Mouse (Mus musculus) layer of hippocampus, postnatal 25 days (tissue): ENCODE measurements around the gene Ddx5. TPM values are rescaled to one million over a fixed set of nuclear protein-coding genes. Genes with fewer than 3 reads are reported as not detected.
"Not testable (repeated sequence)": the region's sequence is repeated elsewhere in the genome, so short reads cannot be mapped to it uniquely, and the experiment has no call there.

Source experiments
- DNase-seq, 2 experiments: peaks; one replicate each; pipeline ENCODE4 v3.0.0; 2022; ENCODE audit warnings: mixed read lengths in 2 of 2, low spot score in 1 of 2; ENCODE audit errors: extremely low spot score in 1 of 2
- total RNA-seq, 2 experiments: library from RNA; stranded (reverse); gene quantifications; 2 replicates each; pipeline ENCODE4 v1.2.3; 2021

Ddx5 gene
- total RNA-seq, 2 experiments from 2014 or later, result 711 to 757 TPM

DNA sequence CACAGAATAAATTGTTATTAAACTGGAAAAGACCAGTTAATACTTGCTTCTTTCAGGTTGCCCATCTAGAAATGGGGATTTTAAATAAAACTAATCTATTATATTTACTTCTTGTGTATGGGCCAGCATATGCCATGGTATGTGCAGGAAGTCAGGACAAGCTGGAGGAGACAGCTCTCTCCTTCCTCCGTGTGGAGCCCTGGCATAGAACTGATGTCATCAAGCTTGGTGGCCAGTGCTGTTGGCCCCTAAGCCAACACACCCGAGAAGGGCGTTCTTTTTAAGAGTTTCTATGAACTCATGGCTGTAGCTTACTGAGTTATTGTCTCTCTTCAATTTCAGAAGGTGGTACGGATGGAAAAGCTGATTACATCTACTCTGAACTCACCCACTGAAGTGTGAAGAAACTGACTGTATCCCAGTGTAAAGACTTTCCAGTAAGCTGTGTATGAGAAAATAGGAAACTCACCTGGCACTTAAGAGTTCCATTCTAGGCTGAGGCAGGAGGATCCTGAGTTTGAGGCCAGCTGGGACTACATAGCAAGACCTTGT is 22.3 kb downstream of the Ddx5 start:
- no peak for DNase-seq

DNA sequence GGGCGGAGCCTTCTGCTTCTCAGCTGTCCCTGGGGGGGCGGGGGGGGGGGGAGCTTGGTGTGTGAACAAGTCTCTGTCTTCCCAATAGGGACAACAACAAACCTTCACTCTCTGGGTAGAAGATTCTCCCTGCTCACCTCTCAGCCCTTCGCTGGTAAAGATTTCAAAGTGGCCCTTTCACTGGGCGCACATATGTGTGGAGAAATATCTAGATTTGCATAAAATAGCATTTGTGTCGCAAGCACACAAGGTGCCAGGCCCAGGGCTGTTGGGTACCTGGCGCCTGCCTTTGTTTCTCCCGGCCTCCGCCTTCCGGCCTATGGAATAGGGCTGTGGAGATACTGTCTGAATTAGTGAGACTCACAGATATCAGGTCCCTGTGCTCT is 26.2 kb downstream of the Ddx5 start:
- DNase-seq, result no peak

DNA sequence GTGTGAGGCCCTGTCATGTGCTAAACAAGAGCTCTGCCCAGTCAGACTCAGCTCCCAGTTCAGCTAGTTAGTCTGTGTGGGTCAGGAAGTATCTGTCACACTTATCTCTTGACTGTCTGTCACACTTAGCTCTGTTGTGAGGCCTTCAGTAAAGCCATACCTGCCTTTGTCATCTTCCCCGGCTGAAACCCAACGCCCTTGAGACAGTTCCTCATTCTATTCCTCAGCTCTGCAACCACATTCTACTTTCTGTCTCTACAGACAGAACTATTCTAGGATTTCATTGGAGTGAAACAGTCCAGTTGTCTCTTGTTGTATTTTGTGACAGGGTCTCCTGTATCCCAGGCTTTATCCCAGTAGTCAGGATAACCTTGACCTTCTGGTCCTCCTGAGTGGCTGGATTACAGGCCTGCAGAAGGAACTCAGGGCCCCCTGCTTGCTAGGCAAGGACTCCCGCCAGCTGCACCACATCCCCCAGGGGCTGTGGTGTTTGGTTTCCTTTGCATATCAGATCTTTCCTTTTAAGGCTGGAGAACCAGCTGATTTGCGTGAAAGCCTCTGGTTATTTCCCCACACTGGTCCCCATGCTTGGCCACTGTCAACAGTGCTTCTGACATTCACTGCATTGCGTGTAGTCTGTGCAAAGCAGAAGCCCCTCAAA is 26.7 kb downstream of the Ddx5 start:
- no peak for DNase-seq

DNA sequence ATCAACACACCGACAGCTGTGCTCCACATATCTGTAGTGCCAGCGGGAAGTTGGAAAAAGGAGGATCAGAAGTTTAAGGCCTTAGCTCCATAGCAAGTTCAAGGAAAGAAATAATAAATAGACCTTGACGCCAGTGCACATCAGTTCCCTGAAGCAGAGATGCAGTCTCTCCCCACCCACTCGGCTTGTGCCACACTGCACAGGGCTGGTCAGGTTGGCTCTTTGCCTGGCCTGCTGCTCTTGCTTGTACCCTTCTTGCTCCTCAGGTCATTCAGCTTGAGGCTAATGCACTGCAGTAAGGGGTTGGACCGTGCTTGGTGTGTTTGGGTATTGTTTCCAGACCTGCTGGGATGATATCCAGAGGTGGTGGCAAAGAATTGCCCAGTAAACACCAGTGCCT is 28.5 kb downstream of the Ddx5 start:
- DNase-seq, result no peak

DNA sequence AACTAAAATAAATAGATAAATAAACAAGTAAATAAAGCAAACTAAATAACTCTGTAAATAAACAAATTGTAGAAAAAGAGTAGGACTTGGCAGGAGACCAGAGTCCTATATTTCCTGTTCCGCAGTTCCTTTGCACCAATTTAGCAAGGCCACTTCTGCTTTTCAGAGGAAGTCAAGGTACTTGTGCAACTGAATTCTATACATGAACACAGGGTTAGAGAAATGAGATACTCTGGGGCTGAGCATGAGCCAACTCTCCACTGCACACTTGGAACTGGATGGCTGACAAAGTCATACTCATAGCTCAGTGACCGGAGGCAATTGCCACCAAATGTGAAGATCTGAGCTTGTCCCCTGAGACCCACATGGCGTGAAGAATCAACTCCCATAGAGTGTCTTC is 30.0 kb downstream of the Ddx5 start:
- DNase-seq, result no peak

- DNase-seq, result no peak
Measured at GRCm38 (mm10) chr11:106755583-106755982, 33.4 kb downstream of the Ddx5 start.

- DNase-seq, result no peak
Measured at GRCm38 (mm10) chr11:106753314-106753713, 35.7 kb downstream of the Ddx5 start.

GRCm38 (mm10) chr11:106752103-106752502 is 36.9 kb downstream of the Ddx5 start:
- no peak for DNase-seq

DNA sequence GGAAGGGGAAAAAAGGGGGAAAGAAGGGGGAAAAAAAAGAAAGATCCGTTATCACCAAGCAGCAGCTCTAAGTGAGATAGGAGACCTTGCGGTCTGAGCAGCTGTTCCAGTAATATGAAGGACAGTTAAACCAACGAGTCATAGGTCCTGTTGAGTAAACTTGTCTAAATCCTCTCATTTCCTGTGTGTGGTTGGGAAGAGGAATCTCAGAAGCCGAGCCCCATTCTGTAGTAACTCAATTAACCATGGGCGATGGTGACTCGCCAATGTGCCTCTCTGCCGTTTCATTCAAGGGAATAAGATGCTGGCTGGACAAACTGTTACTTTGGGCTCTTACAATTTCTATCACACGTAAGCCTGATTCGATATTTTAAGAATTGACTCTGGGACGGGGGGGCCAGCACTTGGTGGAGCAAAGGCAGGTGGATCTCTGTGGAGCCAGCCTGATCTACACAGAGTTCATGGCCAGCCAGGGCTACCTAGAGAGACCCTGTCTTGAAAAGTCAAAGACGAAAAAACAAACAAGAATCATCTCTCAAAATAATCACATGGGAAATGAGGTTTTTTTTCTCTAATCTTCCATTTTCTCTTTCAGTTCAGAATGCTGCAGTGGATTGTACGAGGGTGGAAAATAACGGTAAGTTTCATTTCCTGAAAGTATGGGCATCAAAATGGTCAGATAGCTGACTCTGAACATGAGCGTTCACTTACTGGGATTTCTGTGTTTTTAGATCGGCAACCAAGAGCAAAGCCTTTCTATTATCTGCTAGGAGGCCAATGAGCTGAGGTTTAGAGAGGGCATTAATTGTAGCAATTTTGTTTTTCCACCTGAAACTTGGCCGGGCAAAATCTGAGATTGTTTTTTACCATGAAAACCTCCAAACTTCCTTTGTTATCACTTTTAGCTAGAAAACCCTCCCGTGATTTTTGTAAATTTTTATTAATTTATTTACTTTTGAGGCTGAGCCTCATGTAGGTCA is 37.7 kb downstream of the Ddx5 start, which contains the start of gene Milr1:
Gene Milr1 (plus strand): TSS at position 188 of the 980 bp plus-strand sequence.
- DNase-seq, result no peak

DNA sequence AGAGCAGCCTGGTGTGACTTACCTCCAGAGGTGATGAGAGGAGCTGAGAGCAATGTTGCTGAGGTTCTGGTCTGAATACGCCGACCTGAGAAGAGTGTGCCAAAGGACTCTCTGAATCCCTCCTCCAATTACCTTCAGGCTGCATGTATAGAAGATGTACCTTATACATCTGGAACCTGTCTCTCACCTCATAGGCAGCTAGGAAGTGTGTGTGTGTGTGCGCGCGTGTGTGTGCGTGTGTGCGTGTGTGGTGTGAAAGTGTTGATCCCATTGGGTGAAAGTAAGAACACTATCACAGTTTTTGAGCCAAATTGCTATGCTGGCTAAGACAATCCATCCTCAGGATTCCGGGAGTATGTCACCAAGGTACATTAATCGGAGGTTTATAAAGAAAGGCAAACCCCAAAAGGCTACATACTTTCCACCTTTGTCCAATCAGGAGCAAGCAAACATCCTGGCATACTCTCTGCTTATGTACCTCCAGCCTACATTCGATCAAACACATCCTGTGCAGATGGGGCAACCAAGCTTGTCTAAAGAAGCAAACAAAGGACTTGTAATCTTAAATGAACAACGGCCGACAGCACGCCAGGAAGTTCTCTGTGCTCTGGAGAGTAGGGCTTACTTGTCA is 38.7 kb downstream of the Ddx5 start, which contains the start of gene Pecam1:
Gene Pecam1 (minus strand): TSS at position 508 of the 631 bp plus-strand sequence.
- DNase-seq, result no peak

DNA sequence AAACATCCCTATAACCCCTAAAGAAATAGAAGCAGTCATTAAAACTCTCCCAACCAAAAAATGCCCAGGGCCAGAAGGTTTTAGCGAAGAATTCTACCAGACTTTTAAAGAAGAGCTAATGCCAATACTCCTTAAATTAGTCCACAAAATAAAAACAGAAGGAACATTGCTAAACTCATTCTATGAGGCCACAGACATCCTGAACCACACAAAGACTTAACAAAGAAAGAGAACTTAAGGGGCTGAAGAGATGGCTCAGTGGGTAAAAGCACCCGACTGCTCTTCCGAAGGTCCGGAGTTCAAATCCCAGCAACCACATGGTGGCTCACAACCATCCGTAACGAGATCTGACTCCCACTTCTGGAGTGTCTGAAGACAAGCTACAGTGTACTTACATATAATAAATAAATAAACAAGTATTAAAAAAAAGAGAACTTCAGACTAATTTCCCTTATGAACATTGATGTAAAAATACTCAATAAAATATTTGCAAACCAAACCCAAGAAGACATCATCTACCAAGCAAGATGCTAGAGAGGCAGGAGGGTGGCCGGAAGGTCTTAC is 39.3 kb downstream of the Ddx5 start:
- not testable (repeated sequence) for DNase-seq

DNA sequence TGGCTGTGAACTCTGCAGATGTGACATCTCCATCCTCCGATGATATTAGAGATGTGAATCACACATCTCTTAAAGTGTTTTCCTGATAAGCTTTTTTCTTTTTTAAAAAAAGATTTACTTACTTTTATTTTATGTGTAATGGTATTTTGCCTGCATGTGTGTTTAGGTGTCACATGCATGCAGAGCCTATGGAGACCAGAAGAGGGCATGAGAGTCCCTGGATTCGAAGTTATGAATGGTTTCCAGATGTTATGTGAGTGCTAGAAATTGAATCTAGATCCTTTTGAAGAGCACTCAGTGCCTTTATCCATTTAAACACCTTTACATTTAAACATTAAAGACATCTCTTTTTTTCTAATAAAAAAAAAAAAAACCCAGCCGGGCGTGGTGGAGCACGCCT is 44.0 kb downstream of the Ddx5 start:
- DNase-seq, result no peak

GRCm38 (mm10) chr11:106742388-106742841 is 46.6 kb downstream of the Ddx5 start:
- no peak for DNase-seq

DNA sequence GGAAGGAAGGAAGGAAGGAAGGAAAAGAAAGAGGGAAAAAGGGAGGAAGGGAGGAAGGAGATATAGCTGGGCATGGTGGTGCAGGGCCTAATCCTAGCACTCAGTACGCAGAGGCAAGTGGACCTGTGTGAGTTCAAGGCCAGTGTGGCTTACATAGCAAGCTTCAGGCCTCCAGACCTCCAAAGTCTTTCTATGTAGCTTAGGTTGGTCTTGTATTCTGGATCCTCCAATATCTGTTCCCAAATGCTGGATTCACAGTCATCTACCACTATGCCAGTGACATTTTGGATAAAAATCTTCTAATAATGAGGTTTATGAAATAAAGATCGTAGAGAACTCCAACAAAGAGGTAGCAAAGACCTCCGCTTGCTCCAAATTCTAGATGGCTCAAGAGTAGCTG is 47.2 kb downstream of the Ddx5 start:
- no peak for DNase-seq

GRCm38 (mm10) chr11:106741232-106741631 is 47.8 kb downstream of the Ddx5 start:
- no peak for DNase-seq

DNA sequence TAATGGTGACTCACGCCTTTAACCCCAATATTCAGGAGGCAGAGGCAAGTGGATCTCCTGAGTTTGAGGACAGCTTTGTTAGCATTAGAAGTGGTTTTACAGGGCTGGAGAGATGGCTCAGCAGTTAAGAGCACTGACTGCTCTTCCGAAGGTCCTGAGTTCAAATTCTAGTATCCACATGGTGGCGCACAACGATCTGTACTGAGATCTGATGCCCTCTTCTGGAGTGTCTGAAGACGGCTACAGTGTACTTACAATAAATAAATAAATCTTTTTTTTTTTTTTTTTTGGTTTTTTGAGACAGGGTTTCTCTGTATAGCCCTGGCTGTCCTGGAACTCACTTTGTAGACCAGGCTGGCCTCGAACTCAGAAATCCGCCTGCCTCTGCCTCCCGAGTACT is 48.3 kb downstream of the Ddx5 start:
- not testable (repeated sequence) for DNase-seq

DNA sequence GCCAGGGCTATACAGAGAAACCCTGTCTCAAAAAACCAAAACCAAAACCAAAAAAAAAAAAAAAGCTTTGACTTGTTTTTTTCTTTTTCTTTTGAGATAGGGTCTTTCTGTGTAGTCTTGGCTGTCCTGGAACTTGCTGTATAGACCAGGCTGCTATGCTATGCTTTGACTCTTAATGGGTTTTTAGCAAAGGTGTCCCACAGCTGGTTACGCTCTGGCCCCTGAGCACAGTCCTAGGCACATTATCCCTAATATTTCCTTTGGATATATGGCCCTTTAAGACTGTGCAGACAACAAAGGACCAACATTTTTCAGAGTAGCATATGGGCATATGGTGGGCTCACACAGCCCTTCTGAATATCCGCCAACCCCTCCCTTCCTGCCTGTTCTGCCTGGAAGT is 49.9 kb downstream of the Ddx5 start:
- DNase-seq, result no peak

GRCm38 (mm10) chr11:106737178-106737621 is 51.8 kb downstream of the Ddx5 start:
- peak; percentile 23 to 33 for DNase-seq

DNA sequence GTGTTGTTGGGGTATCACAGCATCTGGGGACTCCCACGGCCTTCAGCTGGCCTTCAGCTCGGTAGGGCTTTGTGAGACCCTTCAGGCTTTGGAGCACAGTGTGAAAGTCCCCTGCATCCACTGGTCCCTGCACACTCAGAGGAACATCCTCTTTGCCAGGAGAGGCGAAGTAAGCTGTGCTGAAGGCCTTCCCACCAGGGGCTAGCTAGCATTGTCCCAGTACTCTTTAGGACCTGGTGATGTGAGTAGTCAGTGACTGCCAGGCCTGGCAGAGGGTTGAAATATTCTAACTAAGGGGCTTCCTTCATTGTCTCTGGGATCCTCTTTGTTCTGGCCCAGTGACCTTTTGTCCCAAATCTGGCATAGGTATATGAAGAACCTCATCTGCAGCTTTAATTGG is 52.4 kb downstream of the Ddx5 start:
- DNase-seq, result no peak

DNA sequence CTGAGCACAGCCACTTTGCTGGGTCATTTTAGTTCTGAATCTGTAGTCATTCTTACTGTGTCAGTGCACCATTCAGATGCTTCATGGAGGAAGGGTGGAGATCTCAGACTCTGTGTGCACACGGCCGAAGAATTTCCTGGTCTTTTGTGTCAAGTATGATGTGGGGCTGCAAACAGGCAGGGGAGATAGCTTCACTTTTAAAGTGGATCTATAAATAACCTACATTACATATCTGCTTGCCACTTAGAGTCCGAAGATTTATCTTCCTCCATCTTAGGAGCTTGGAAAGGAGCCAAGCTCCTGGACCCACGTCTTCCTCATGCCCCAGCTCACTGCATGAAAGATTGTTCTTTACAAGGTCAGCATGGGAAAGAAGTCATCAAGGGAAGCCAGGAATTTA is 58.3 kb downstream of the Ddx5 start:
- DNase-seq, result no peak
